Mouse (Mus musculus) lung, postnatal 10 days (tissue): Measurements from ENCODE around the gene Zbtb22.
"Not testable (repeated sequence)": the region's sequence is repeated elsewhere in the genome, so short reads cannot be mapped to it uniquely, and the experiment has no call there.

Experiments
- DNase-seq: peaks from one replicate; pipeline ENCODE4 v3.0.0; 2021

Gene Zbtb22

DNA sequence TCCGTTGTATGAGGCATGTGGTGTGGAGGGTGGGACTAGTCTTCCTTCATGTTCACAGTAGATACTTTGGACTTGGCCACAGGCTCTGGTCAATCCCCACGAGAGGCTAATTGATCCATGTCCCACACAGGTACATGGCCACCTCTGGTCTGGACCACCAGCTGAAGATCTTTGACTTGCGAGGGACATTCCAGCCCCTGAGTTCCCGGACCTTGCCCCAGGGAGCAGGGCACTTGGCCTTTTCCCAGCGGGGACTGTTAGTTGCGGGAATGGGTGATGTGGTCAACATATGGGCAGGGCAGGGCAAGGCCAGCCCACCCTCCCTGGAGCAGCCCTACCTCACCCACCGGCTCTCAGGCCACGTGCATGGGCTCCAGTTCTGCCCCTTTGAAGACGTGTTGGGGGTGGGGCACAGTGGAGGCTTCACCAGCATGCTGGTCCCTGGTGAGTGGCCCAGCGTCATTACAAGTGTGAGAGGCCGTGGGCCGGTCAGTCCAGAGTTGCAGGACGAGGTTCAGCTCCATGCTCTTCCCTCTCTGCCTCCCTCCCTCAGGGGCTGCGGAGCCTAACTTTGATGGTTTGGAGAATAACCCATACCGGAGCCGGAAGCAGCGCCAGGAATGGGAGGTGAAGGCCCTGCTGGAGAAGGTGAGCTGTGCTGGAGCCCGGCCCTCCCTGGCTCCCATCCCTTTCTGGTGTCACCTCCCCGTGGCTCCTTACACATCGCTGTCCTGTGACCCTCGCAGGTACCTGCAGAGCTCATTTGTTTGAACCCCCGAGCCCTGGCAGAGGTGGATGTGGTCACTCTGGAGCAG lies 32.6 kb downstream of the Zbtb22 start:
- no peak for DNase-seq

DNA sequence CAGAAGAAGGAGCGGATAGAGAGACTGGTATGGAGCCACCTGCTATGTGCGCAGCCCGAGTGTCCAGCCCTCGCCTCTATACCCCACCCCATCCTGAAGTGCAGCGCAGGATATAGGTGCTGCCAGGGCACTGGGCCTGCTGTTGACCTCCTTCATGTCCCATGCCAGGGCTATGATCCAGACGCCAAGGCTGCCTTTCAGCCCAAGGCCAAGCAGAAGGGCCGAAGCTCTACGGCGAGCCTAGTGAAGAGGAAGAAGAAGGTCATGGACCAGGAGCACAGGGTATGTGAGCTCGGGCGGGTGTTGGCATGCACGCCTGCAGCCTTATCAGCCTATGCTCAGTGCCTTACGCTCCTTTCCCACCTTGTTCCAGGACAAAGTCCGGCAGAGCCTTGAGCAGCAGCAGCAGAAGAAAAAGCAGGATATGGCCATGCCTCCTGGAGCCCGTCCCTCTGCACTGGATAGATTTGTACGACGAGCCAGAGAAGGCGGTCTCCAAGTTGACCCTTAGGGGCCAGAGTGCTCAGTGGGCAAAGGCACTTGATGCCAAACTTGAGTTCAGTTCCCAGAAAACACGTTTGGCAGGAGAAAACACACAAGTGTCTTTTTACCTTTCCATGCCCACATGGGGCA lies 33.3 kb downstream of the Zbtb22 start:
- no peak for DNase-seq

- DNase-seq, result no peak
Measured at GRCm38 (mm10) chr17:33950131-33950625, 34.5 kb downstream of the Zbtb22 start.

DNA sequence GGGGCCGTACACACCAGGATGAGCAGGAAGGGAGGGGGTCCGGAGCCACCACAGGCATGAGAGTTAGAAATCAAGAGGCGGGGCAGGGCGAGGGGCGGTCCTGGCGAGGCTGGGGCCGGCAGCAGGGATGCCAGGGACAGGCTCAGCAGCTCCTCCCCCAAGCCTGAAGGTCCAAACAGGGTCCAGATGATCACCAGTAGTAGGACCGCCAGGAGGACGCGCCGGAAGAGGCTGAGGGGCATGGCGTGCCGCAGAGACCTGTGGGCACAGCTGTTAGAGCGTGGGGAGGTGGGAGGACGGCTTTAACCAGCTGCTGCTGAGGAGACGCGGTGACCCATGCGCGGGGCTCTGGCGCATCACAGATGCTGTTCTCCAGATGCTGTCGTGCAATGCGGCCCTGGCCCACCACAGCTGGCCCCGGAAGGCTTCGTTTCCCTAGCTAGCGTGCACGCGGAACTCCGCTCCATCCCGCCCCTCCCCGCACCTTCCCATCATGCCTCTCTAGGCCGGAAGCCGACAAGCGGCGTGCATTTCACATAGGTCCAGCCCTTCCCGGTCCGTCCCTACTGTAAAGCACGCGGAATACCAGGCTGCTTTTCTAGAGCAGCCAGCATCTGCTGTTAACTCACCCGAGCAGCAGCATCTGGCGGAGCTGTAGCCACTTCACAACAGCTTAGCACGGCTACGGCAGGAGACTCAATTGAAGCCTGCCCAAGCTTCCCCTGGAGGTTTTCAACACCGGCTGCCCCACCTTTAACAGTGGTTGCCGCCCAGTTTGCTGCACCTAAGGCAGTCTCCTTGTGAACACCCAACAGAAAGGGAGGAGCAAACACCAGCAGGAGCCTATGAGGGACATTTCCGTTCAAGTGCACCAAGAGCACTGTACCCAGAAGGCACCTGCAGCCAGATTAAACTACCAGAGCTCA lies 35.6 kb downstream of the Zbtb22 start, which contains the start of gene B3galt4:
B3galt4 (minus strand) TSS at position 468 of the 926 bp plus-strand sequence.
- peak; percentile 91 for DNase-seq

DNA sequence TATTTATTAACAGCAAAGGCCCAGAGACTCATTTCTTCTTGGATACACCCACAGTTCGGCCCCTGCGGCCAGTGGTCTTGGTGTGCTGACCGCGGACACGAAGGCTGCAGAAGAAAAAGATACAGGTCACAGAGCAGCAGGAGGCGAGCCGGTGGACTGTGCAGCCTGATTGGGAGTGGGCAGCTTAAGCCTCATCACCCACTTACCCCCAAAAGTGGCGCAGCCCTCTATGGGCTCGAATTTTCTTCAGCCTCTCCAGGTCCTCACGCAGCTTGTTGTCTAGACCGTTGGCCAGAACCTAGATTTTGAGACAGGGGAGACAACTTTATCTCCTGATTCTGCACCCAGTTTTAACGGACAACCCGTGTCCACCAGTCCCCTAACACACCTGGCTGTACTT lies 36.3 kb downstream of the Zbtb22 start:
- not testable (repeated sequence) for DNase-seq

GRCm38 (mm10) chr17:33952879-33953278 lies 37.2 kb downstream of the Zbtb22 start:
- no peak for DNase-seq

- DNase-seq, result no peak
Measured at GRCm38 (mm10) chr17:33953310-33953709, 37.6 kb downstream of the Zbtb22 start.

GRCm38 (mm10) chr17:33953961-33954565 lies 38.4 kb downstream of the Zbtb22 start:
- DNase-seq, result no peak

DNA sequence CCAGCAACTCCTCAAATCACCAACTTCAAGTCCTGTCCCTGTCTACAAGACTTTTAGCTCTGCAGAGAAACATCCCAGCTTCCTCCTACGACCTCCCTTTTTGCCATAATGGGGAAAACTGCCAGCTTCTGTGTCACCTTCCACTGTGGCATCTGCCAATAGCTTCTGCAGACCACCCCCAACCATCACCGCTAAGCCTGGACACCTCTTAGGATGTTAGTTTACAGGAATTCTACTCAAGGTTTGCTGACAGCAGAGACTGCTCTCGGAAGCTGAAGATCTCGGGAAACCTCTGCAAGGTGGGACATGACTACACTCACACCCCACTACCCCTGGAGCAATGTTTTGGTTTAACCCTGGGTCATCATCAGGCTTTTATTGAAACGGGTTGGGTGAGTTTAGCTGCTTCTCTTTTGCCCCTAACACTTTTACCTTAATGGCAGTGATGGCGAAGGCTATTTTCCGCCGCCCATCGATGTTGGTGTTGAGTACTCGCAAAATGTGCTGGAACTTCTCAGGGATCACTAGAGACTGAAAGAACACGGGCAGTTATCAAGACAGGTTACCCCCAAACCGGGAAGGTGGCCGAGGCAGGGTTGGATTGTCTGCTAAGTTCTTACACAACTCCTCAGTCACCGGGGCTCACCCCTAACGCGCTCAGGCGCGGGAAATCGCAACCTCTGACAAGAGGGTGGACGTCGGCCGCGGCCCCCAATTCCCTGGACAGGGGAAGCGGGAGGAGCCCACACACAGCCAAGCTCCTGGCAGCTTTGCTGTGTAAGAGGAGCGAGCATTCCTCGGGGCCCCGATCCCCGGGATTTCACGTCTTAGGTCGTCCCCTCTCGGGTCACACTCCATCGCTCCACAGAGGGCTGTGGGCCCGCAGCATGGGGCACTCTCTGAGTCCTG lies 39.2 kb downstream of the Zbtb22 start:
- peak; percentile 53 for DNase-seq

GRCm38 (mm10) chr17:33955555-33956214 lies 40.0 kb downstream of the Zbtb22 start, which contains the start of the genes Vps52 and Rps18:
Vps52 (plus strand) TSS chr17:33955812.
Rps18 (minus strand) TSS chr17:33956001.
- DNase-seq, result peak; percentile 98

DNA sequence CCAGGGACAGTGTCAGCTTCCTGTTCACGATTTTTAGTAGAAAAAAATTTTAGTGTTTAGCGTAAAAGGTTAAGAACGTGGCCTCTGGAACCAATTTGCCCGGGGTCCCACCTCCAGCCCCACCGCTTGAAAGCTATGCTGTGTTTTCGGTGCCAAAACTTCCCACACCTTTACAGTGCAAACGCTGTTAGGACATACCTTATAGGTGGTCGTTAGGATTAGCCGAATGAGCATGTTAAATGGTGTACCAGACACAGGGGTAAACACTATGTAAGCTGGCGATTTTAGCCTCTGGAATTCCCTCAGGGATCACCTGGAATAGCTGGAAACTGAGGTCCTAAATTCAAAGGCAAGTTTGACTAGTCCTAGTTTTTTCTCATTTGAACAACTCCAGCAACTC lies 40.6 kb downstream of the Zbtb22 start:
- DNase-seq, result no peak

DNA sequence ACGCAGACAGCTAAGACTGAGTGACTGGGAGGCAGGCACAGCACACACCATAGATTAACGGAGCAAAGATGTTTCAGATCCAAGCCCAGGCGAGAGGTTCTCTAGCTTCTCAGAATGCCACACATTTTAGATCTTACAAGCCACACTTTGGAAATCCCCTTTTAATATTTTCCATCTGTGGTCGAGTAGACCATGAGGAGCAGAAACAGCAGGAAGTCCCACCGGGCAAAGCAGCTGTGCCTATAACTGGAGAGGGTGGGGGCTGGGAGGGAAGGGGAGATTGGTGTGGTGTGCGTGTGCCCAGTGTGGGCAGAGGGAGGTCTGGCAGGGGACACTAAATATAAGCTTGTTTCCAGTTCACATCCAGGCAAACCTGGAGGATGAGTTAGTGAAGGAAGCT lies 41.8 kb downstream of the Zbtb22 start:
- no peak for DNase-seq

- no peak for DNase-seq
Measured at GRCm38 (mm10) chr17:33958451-33958850, 42.7 kb downstream of the Zbtb22 start.

GRCm38 (mm10) chr17:33959135-33959534 lies 43.4 kb downstream of the Zbtb22 start:
- DNase-seq, result no peak

DNA sequence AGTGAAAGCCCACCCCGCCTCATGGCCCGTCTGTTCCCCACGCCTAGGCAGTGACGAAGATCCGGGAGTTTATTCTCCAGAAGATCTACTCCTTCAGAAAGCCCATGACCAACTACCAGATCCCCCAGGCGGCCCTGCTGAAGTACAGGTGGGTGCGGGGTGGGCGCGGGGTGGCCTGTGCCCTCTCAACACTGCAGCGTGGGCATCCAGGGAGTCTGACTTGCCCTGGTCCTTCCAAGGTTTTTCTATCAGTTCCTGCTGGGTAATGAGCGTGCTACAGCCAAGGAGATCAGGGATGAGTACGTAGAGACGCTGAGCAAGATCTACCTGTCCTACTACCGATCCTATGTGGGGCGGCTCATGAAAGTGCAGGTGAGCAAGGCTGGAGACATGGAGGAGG lies 44.2 kb downstream of the Zbtb22 start:
- no peak for DNase-seq

DNA sequence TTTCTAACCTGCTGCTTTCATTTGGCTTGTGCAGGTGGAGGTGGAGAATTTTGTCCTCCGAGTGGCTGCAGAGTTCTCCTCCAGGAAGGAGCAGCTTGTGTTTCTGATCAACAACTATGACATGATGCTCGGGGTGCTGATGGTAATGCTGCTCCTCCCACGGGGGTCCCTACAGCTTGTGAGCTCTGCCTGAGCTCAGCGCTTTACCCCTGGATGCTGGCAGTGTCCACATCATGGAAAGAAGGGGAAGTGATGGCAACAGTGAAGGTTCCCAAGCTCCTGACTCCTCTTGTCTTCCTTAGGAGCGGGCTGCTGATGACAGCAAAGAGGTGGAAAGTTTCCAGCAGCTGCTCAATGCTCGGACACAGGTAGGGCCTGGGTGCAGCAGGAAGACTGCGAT lies 47.2 kb downstream of the Zbtb22 start:
- no peak for DNase-seq

DNA sequence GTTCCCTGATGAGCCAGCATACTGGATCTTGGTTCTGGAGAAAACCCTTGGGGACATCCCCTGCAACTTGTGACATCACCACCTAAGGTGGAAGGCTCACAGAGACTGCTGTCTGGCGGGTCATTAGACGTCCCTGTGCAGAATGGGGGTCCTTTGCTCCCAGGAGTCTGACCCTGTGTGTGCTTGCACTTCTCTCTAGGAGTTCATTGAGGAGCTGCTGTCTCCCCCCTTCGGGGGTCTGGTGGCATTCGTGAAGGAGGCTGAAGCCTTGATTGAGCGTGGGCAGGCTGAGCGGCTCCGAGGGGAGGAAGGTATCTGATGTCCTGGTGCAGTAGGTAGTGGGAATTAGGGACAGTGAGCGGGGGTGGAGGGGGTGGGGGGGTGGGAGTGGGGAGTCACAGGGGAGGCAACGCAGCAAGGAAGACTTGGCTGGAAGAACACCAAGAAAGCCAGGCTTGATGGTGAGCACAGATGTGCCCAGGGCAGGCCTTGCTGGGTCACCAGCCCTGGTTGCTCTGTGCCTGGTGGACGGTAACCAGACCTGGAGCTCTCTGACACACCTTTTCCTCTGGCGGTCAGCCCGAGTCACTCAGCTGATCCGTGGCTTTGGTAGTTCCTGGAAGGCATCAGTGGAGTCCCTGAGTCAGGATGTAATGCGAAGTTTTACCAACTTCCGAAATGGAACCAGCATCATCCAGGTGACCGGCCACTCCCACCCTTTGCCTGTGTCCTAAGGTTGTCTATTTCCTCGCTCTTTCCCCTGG lies 49.6 kb downstream of the Zbtb22 start:
- DNase-seq, result no peak

GRCm38 (mm10) chr17:33965846-33966550 lies 50.3 kb downstream of the Zbtb22 start:
- no peak for DNase-seq

DNA sequence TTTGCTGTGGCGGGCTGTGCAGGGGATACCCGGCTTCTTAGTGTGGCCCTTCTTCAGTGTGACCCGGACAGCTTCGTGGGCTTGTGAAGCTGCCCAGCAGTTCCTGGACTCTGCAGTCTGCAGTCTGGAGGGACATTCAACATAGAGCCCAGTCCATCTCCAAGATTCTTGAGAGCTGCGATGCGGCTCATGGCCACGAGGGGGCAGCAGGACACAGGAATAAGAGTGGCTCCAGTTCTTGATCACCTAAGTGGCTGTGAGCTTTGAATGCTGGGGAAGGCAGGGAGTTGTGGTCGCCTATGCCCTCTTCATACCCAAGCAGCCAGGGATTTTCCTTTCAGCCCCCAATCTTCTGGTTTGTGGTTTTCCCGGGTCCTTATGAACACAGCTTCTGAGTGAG lies 52.8 kb downstream of the Zbtb22 start:
- DNase-seq, result peak; percentile 83
